ENCODE assay signal across 10 mouse cellular contexts in genomic region chr4:131919506-131920140, GRCm38 (mm10). TPM values are rescaled to one million over a fixed set of nuclear protein-coding genes. Genes with fewer than 3 reads are reported as not detected.
DNase-seq lines count a peak whose midpoint lies in the region; ATAC-seq lines count a peak whose summit lies in the region.
"Had no signal": no experiment of that assay in that cellular context is flagged by ENCODE, and none has a peak within 500 bp of the region (broad histone marks: within the 10 kb centered on the region; RNA-seq: fewer than 3 reads in every experiment).

No protein-coding gene starts in this region.

- peak overlapping the region; percentile 89 for H3K4me2 ChIP-seq in kidney, embryonic 15.5 days
- peak overlapping the region; percentile 92 for H3K4me2 ChIP-seq in heart, embryonic 16.5 days (ENCODE audit: low read depth, low read length)
- H3K4me2 ChIP-seq in midbrain, embryonic 12.5 days (replicated peaks): peak overlapping the region; percentile 71; the same call in 1 of the 2 replicates

- no peak for DNase-seq in kidney, postnatal 25 days
- peak; percentile 24 for DNase-seq in embryo, embryonic 11 days
- no peak for DNase-seq in gastrocnemius, postnatal 10 days
- no peak for DNase-seq in urinary bladder, postnatal 10 days (ENCODE audit: low spot score)

- peaks cover 64% of the 10 kb centered on the region for H3K27me3 ChIP-seq in kidney, embryonic 15.5 days
- peaks cover 14% of the 10 kb centered on the region; the same call in 1 of the 2 replicates for H3K27me3 ChIP-seq in heart, embryonic 16.5 days (ENCODE audit: control insufficient read depth, insufficient read depth, low read length)
- peaks cover 100% of the 10 kb centered on the region for H3K27me3 ChIP-seq in midbrain, embryonic 12.5 days
- H3K27me3 ChIP-seq: Patski had no signal

- H3K4me1 ChIP-seq in kidney, embryonic 15.5 days: peaks cover 90% of the 10 kb centered on the region
- peaks cover 53% of the 10 kb centered on the region for H3K4me1 ChIP-seq in heart, embryonic 16.5 days (ENCODE audit: control insufficient read depth, insufficient read depth, low read length)
- peaks cover 56% of the 10 kb centered on the region for H3K4me1 ChIP-seq in midbrain, embryonic 12.5 days

- H3K9ac ChIP-seq in kidney, embryonic 15.5 days: peak overlapping the region; percentile 60; the same call in 1 of the 2 replicates
- peak overlapping the region; percentile 78 for H3K9ac ChIP-seq in heart, embryonic 16.5 days (ENCODE audit: low read length)
- H3K9ac ChIP-seq in midbrain, embryonic 12.5 days (replicated peaks): no peak overlapping the region

- ATAC-seq in kidney, embryonic 15.5 days (replicated peaks; ENCODE audit: low FRiP score): no peak
- ATAC-seq in heart, embryonic 16.5 days (replicated peaks; ENCODE audit: extremely low read depth, insufficient read depth, low FRiP score): no peak
- no peak for ATAC-seq in midbrain, embryonic 12.5 days (ENCODE audit: low FRiP score, low read depth)
- no peak for ATAC-seq in megakaryocyte, adult 5-6 weeks (ENCODE audit: poor library complexity, severe bottlenecking)
- ATAC-seq: Patski had no signal

- no peaks in the 10 kb centered on the region for H3K9me3 ChIP-seq in kidney, embryonic 15.5 days (replicated peaks)
- no peaks in the 10 kb centered on the region for H3K9me3 ChIP-seq in heart, embryonic 16.5 days (replicated peaks; ENCODE audit: control insufficient read depth, low read length)
- H3K9me3 ChIP-seq in midbrain, embryonic 12.5 days: no peaks in the 10 kb centered on the region

- H3K36me3 ChIP-seq in kidney, embryonic 15.5 days: peaks cover under 1% of the 10 kb centered on the region
- no peaks in the 10 kb centered on the region for H3K36me3 ChIP-seq in heart, embryonic 16.5 days (ENCODE audit: control insufficient read depth, insufficient read depth)
- H3K36me3 ChIP-seq in midbrain, embryonic 12.5 days: peaks cover 12% of the 10 kb centered on the region

- H3K27ac ChIP-seq in kidney, embryonic 15.5 days: peak overlapping the region; percentile 86
- H3K27ac ChIP-seq in heart, embryonic 16.5 days (ENCODE audit: low read length): peak overlapping the region; percentile 41; the same call in 1 of the 2 replicates
- H3K27ac ChIP-seq in midbrain, embryonic 12.5 days (replicated peaks): 0 out of 2 replicates have a peak overlapping the region, but pooled peaks have one; percentile 20

- peak overlapping the region; percentile 69 for H3K4me3 ChIP-seq in kidney, embryonic 15.5 days (replicated peaks)
- H3K4me3 ChIP-seq in heart, embryonic 16.5 days (ENCODE audit: low read length): peak overlapping the region; percentile 72
- peak overlapping the region; percentile 51; the same call in 1 of the 2 replicates for H3K4me3 ChIP-seq in midbrain, embryonic 12.5 days

- WGBS in kidney, embryonic 15.5 days: 19% methylated on average over 15 of the region's 15 CpGs
- 18% methylated on average over 15 of the region's 15 CpGs for WGBS in heart, embryonic 16.5 days
- WGBS in midbrain, embryonic 12.5 days: 9% methylated on average over 15 of the region's 15 CpGs

RNA-seq across cellular contexts. Expression of gene Tmem200b, which starts 1.9 kb away (rescaled TPM):
- polyA plus RNA-seq in kidney, embryonic 15.5 days (2015; fragmentation: Nextera tagmentation; extraction: Ambion mirVana): 1.1 and 1.3 TPM in 2 replicates
- polyA plus RNA-seq in heart, embryonic 16.5 days (2015; fragmentation: Nextera tagmentation; extraction: Ambion mirVana): 0.30 and 0.56 TPM in 2 replicates
- polyA plus RNA-seq in midbrain, embryonic 12.5 days (2016; fragmentation: Nextera tagmentation; extraction: Ambion mirVana): 0.64 and 0.99 TPM in 2 replicates
- total RNA-seq in megakaryocyte, adult 5-6 weeks (2015): not detected in 2 replicates
- not detected in 2 replicates for total RNA-seq in megakaryocyte, adult 5-6 weeks (2017)
- total RNA-seq in gastrocnemius, postnatal 10 days (2021): 1 to 10 TPM; 6.3 to 7.1 TPM
- polyA plus RNA-seq: inflammation-experienced regulatory T-cells, adult 6 months; Patski had no signal

RNA-seq across cellular contexts. Expression of gene Srsf4, which starts 46.2 kb away (rescaled TPM):
- polyA plus RNA-seq in kidney, embryonic 15.5 days (2015; fragmentation: Nextera tagmentation; extraction: Ambion mirVana): 110 and 114 TPM in 2 replicates
- 74.4 and 76.8 TPM in 2 replicates for polyA plus RNA-seq in heart, embryonic 16.5 days (2015; fragmentation: Nextera tagmentation; extraction: Ambion mirVana)
- 166 and 167 TPM in 2 replicates for polyA plus RNA-seq in midbrain, embryonic 12.5 days (2016; fragmentation: Nextera tagmentation; extraction: Ambion mirVana)
- total RNA-seq in megakaryocyte, adult 5-6 weeks (2015): 39.0 and 39.7 TPM in 2 replicates
- total RNA-seq in megakaryocyte, adult 5-6 weeks (2017): 44.5 and 61.2 TPM in 2 replicates
- 10 to 100 TPM; 43.0 to 57.9 TPM for total RNA-seq in gastrocnemius, postnatal 10 days (2021)

Comparison
In these comparisons a context has a peak if more than half of its experiments do, and no peak if none do; other contexts are left out.
1. H3K27ac ChIP-seq: peak in every context shown above with its lines; median percentile 86 in kidney, embryonic 15.5 days; 41 in heart, embryonic 16.5 days; 20 in midbrain, embryonic 12.5 days.